Mouse (Mus musculus): ENCODE results near the gene Pbld1.

DNA sequence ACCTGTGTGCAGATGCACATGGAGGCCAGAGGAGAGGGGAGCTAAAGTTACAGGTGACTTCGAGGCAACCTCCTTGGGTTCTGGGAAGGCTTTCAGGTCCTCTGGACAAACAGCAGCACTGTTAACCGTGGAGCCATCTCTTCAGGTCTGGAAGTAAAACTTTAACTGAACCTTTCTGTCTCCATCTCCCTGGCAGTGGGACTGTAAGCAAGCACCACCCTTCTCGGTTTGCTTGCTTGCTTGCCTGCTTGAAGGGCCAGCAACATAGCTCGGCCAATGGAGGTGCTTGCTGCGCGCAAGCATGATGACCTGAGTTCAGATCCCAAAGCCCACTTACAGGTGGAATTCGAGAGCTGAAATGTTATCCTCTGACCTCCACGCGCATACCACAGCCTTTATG, 4.6 kb downstream of the Pbld1 start:
- no peak for TF ChIP-seq GATA1 (IDR thresholded peaks at IDR 0.05; ENCODE audit: borderline replicate concordance, low read length)
- TF ChIP-seq FLI1 (IDR thresholded peaks at IDR 0.05; ENCODE audit: low read length): no peak

Measured in megakaryocyte, embryonic 14.5 days (primary cell).